Mouse (Mus musculus) CD4-positive naive resting alpha-beta T cell, adult 76 days (primary cell): ENCODE measurements around the gene Dlk1. TPM values are rescaled to one million over a fixed set of nuclear protein-coding genes. Genes with fewer than 3 reads are reported as not detected.

Experiments
- total RNA-seq: library from RNA; stranded (reverse); gene quantifications from one replicate; pipeline ENCODE4 v1.2.4, GENCODE M21; 2023

Gene Dlk1
- total RNA-seq = not detected

DNA sequence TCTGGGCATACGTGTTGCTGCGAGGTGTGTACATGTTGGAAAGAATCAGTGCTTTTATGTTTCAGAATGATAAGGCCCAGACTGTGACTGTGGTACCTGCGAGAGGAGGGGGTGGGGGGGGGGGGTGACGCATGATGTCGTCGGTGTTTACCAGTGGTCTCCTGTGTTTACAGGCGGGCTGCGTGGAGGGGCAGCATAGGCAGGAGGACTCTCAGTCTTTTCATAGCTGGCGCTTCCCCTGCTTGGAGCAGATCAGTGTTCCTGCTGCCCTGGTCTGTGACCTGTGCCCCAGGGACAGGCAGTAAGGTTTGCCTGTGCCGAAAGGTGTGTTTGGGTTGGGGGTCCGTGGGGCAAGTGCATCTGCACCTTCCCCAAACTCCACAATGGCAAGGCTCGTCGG, at the start of gene Dlk1:
Gene Dlk1 (plus strand): TSS at position 232 of the 400 bp plus-strand sequence.

Other genes with a start within 250 kb of the Dlk1 start
- gene Rtl1, start 147.5 kb downstream of the Dlk1 start, total RNA-seq = not detected